Mouse (Mus musculus) thymus, adult 2 months (tissue): ENCODE measurements at regions not wholly inside any gene's neighbourhood (a gene's known extent, or its start where the extent isn't known, plus 50 kb on each side); places are given as distances from the start of the nearest gene placed in this dataset.

Source experiments
- DNase-seq: peaks from one replicate; pipeline ENCODE4 v3.0.0; 2021
- H3K27ac ChIP-seq: fragments of 200-500 bp; 2 replicates; pipeline ENCODE4 v1.5.1; 2012; ENCODE audit warnings: low read length, control low read depth; ENCODE audit not compliant: control insufficient read depth, insufficient read depth
- H3K27me3 ChIP-seq: fragments of 200-500 bp; 2 replicates; pipeline ENCODE4 v1.6.1; 2012; ENCODE audit warnings: mild to moderate bottlenecking, low read length, moderate library complexity, mixed read lengths; ENCODE audit not compliant: control insufficient read depth, insufficient read depth
- H3K36me3 ChIP-seq: fragments of 200-500 bp; 2 replicates; pipeline ENCODE4 v1.6.1; 2012; ENCODE audit warnings: mild to moderate bottlenecking, low read length, moderate library complexity; ENCODE audit not compliant: control insufficient read depth, insufficient read depth
- H3K4me1 ChIP-seq: fragments of 200-500 bp; replicated peaks from 2 replicates; pipeline ENCODE4 v1.6.1; 2012; ENCODE audit warnings: low read length; ENCODE audit not compliant: control insufficient read depth, insufficient read depth
- H3K4me3 ChIP-seq: fragments of 200-500 bp; 2 replicates; pipeline ENCODE4 v1.5.1; 2012; ENCODE audit warnings: mild to moderate bottlenecking, low read length, control low read depth, moderate library complexity; ENCODE audit not compliant: control insufficient read depth, insufficient read depth
- CTCF ChIP-seq: fragments of 200-500 bp; IDR thresholded peaks from 2 replicates; pipeline ENCODE4 v1.5.1; 2012; ENCODE audit warnings: mild to moderate bottlenecking, control low read depth, low read length, moderate library complexity, borderline replicate concordance; ENCODE audit not compliant: control insufficient read depth, poor library complexity, insufficient read depth; ENCODE audit errors: extremely low read depth
- POLR2A ChIP-seq: fragments of 200-500 bp; IDR thresholded peaks from 2 replicates; pipeline ENCODE4 v1.6.1; 2012; ENCODE audit warnings: mild to moderate bottlenecking, low read length, control low read depth, moderate library complexity; ENCODE audit not compliant: control insufficient read depth, poor library complexity, insufficient read depth; ENCODE audit errors: extremely low read depth
- WGBS: fragments of 180-500 bp; shearing (Covaris S2); methylation state at CpG from one replicate; pipeline ENCODE4 v1.1.7; 2018; 5-methylcytosine and 5-hydroxymethylcytosine counted together

DNA sequence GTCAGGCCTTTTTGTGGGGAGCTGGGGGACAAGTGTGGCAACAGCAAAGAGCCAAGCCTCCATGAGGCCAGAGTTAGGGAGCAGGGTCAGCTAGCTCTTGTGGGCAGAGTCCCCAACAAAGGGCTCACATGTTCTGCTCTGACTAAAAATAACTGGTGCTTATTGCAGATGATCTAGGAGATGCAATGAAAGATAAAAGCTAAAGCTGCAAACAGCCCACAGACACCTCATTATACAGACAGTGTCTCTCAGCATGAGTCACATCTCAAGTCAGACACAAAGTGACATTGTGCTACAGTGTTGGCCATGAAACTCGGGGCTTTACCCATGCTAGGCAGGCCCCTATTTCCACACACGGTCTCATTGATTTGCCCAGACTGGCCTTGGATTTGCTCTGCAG, 88.4 kb downstream of the Syf2 start:
- 65% methylated on average over 2 of the region's 2 CpGs for WGBS
- Histone ChIP-seq H3K27me3 (no peaks in the 10 kb centered on the region), H3K27ac (no peak overlapping the region), H3K4me1 (no peaks in the 10 kb centered on the region; the same call in 1 of the 2 replicates), H3K4me3 (no peak overlapping the region), H3K36me3 (no peaks in the 10 kb centered on the region)
- DNase-seq: no peak
- TF ChIP-seq CTCF: no peak
- TF ChIP-seq POLR2A: no peak

DNA sequence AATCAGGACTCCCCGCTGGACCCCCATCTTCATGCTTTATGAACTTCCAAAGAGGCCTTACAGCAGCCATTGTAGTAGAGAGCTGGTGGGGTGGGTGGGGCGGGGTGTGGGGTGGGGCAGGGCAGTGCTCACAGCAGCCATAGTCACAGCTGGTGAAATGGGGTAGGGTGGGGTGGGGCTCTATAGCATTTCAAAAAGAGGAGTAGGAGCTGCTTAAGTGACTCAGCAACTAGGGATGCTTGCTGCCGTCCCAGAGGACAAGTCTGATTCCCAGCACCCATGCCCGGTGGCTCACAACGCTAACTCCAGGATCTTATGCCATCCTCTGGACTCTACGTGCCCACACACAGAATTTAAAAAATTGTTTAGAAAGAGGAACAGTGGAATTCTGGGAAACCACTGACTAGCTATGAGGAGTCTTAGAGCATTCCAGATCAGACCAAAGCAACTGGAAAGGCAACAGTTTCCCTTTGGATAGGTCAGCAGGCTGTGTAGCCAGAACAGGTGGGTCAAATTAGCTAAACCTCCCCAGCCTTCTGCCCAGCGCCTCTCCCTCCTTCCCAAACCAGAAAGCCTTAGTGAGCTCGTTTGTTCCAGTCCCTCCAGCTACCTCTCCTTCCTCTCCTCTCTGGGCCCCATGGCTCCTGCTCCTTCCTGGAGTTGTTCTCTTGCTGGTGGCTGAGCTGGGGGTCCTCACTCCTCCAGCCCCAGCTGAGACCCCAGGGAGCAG, 89.7 kb downstream of the Syf2 start:
- Histone ChIP-seq H3K4me1 (no peaks in the 10 kb centered on the region; the same call in 1 of the 2 replicates), H3K27ac (no peak overlapping the region), H3K4me3 (no peak overlapping the region), H3K27me3 (no peaks in the 10 kb centered on the region), H3K36me3 (no peaks in the 10 kb centered on the region)
- TF ChIP-seq POLR2A: no peak
- no peak for TF ChIP-seq CTCF
- no peak for DNase-seq
- 93% methylated on average over 8 of the region's 8 CpGs for WGBS

DNA sequence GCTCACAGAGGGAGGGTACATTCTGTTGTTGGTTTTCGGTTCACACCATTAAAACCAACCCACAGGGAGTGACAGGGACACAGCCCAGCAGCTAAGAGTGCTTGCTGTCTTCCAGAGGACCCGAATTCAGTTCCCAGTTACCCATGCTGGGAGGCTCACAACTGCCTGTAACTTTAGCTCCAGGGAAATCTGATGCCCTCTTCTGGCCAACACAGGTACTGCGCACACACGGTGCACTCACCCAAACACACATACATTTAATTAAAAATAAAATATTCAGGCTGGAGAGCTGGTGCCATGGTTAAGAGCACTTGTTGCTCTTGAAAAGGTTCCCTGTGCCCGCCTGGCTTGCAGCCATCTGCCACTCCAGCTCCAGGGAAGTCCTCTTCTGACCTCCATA, 92.5 kb downstream of the Syf2 start:
- Histone ChIP-seq H3K27ac (no peak overlapping the region), H3K36me3 (no peaks in the 10 kb centered on the region), H3K4me3 (no peak overlapping the region), H3K4me1 (no peaks in the 10 kb centered on the region; the same call in 1 of the 2 replicates), H3K27me3 (no peaks in the 10 kb centered on the region)
- 98% methylated on average over 5 of the region's 5 CpGs for WGBS
- no peak for DNase-seq
- TF ChIP-seq CTCF (no peak), POLR2A (no peak)

DNA sequence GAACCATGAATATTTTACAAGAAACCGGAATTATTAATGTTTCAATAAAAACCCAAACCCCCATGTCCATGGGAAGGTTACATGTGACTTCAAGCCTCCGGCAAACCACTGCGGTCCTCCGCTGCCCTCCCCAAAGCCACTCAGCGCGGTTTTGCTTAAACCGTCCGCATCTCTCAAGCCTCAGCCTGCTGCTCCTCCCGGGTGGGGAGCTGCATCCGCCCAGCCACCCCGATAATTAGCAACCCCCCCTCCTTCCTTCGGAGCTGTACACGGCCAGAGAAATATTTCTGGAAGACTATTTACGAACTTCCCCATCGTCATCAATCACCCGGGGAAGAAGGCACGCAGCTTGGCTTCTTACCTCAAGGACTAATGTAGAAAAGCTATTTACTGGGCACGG, 94.7 kb upstream of the Runx3 start:
- no peak for TF ChIP-seq POLR2A
- TF ChIP-seq CTCF: no peak
- 7% methylated on average over 18 of the region's 18 CpGs for WGBS
- Histone ChIP-seq H3K27ac (no peak overlapping the region), H3K4me1 (no peaks in the 10 kb centered on the region), H3K36me3 (no peaks in the 10 kb centered on the region), H3K27me3 (no peaks in the 10 kb centered on the region), H3K4me3 (no peak overlapping the region)
- DNase-seq: no peak

DNA sequence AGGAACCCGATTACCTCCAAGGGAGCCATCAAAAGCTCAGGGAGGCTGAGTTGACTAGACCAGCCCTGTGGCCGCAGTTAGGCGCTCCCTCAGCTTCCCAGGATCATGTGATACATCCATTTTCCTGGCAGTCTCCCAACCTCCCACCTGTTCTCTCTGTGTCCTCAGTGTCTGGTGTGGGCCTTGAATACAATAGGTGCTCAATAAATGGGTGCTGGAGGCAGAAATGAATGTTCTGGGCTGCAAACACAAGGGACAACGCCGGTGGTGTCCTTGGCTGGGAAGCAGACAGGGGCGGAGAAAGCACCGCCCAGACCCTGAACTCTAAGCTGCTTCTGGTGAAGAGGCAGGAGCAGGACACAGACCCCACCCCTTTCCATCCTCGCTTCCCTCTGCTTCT, 93.3 kb upstream of the Runx3 start:
- no peak overlapping the region for H3K27ac ChIP-seq
- DNase-seq: no peak
- no peak for TF ChIP-seq CTCF
- TF ChIP-seq POLR2A: no peak
- H3K27me3 ChIP-seq: no peaks in the 10 kb centered on the region
- H3K36me3 ChIP-seq: no peaks in the 10 kb centered on the region
- 91% methylated on average over 8 of the region's 8 CpGs for WGBS
- H3K4me1 ChIP-seq: no peaks in the 10 kb centered on the region
- no peak overlapping the region for H3K4me3 ChIP-seq

DNA sequence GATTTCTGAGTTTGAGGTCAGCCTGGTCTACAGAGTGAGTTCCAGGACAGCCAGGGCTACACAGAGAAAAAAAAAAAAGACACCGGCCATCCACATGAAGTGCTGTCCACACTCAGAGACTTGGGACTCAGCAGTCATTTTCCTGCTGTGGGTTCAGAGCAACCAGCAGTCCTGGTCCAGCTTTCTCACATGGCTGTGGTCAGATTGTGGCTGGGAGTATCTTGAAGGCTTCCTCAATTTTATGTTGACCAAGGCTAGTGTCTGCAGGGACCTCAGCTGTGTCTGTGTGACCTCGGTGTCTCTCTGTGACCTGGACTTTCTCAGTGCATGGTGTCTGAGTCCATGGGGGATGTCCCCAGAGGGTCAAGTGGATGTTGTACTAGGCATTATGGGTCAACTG, 90.7 kb upstream of the Runx3 start:
- no peak overlapping the region for H3K27ac ChIP-seq
- 52% methylated on average over 2 of the region's 2 CpGs for WGBS
- H3K4me1 ChIP-seq: no peaks in the 10 kb centered on the region
- H3K27me3 ChIP-seq: no peaks in the 10 kb centered on the region
- no peak overlapping the region for H3K4me3 ChIP-seq
- no peak for DNase-seq
- no peaks in the 10 kb centered on the region for H3K36me3 ChIP-seq
- TF ChIP-seq CTCF (no peak), POLR2A (no peak)

DNA sequence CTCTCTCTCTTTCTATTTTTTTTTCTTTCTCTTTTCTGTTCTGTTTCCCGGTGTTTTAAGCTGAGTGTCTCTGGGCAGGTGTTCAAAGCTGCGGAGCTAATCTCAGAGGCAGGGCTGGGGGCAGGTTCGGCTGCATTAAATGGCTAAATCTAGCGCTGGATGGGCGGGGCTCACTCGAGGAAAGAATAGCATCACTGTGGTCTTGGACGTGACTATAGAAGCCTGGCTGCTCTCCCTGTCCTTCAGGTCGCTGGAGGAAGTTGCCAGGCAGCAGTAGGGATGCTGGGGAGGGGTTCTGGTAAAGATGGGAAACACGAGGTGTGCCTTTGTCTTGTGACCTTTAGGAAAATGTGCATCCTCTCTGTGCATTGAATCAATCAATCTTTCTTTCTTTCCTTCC, 88.0 kb upstream of the Runx3 start:
- 69% methylated on average over 9 of the region's 9 CpGs for WGBS
- TF ChIP-seq POLR2A: no peak
- H3K27me3 ChIP-seq: no peaks in the 10 kb centered on the region
- H3K4me3 ChIP-seq: no peak overlapping the region
- DNase-seq: no peak
- H3K4me1 ChIP-seq: no peaks in the 10 kb centered on the region
- H3K27ac ChIP-seq: no peak overlapping the region
- H3K36me3 ChIP-seq: no peaks in the 10 kb centered on the region
